Comparison of ENCODE assay signal across 26 mouse cellular contexts in the genomic region with DNA sequence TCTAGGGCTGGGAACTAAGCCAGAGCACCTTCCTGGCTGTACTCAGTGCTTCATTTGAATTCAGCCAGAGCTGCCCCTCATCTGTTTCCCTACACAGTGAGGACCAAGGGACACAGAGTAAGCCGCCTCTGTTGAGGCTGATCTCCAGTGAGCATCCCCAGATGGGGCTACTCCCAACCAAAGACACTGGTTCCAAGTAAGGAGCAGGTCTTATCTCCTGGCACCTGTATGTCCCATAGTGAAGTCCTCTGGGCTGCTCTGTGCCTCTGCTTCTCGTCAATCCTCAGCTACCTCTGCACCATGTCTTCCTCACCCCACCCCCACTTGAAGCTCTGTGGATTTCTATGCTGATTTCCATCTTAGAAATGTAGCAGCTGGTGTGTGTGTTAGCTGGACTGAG. TPM values are rescaled to one million over a fixed set of nuclear protein-coding genes. Genes with fewer than 3 reads are reported as not detected.
DNase-seq lines count a peak whose midpoint lies in the region; ATAC-seq lines count a peak whose summit lies in the region.
"Had no signal": no experiment of that assay in that cellular context is flagged by ENCODE, and none has a peak within 500 bp of the region (broad histone marks: within the 10 kb centered on the region; RNA-seq: fewer than 3 reads in every experiment).

No protein-coding gene starts in this region.

- 0 out of 2 replicates have a peak overlapping the region, but pooled peaks have one; percentile 8 for H3K27ac ChIP-seq in heart, embryonic 13.5 days (replicated peaks)
- H3K27ac ChIP-seq in heart, embryonic 12.5 days (ENCODE audit: poor library complexity, severe bottlenecking) = no peak overlapping the region
- peak overlapping the region; percentile 97 for H3K27ac ChIP-seq in liver, embryonic 13.5 days
- H3K27ac ChIP-seq in intestine, embryonic 15.5 days = no peak overlapping the region
- H3K27ac ChIP-seq: embryonic facial prominence, embryonic 15.5 days; forebrain, embryonic 12.5 days; gastrocnemius, adult 2 months; hindbrain, embryonic 14.5 days; limb, embryonic 15.5 days; midbrain, embryonic 10.5 days had no signal

- no peaks in the 10 kb centered on the region for H3K36me3 ChIP-seq in heart, embryonic 13.5 days
- no peaks in the 10 kb centered on the region for H3K36me3 ChIP-seq in heart, embryonic 12.5 days
- H3K36me3 ChIP-seq in liver, embryonic 13.5 days = no peaks in the 10 kb centered on the region
- H3K36me3 ChIP-seq in intestine, embryonic 15.5 days = no peaks in the 10 kb centered on the region
- H3K36me3 ChIP-seq: embryonic facial prominence, embryonic 15.5 days; forebrain, embryonic 12.5 days; limb, embryonic 15.5 days; midbrain, embryonic 10.5 days had no signal

- WGBS in heart, embryonic 13.5 days = 36% methylated on average over 2 of the region's 2 CpGs
- 37% methylated on average over 2 of the region's 2 CpGs for WGBS in heart, embryonic 12.5 days
- 15% methylated on average over 2 of the region's 2 CpGs for WGBS in liver, embryonic 13.5 days (ENCODE audit: insufficient replicate concordance)
- 65% methylated on average over 2 of the region's 2 CpGs for WGBS in intestine, embryonic 15.5 days

- no peak overlapping the region for H3K9ac ChIP-seq in heart, embryonic 13.5 days
- H3K9ac ChIP-seq in heart, embryonic 12.5 days = no peak overlapping the region
- H3K9ac ChIP-seq in liver, embryonic 13.5 days = peak overlapping the region; percentile 75
- H3K9ac ChIP-seq in intestine, embryonic 15.5 days = no peak overlapping the region
- H3K9ac ChIP-seq: embryonic facial prominence, embryonic 15.5 days; forebrain, embryonic 12.5 days; hindbrain, embryonic 14.5 days; limb, embryonic 15.5 days had no signal

- ATAC-seq in heart, embryonic 13.5 days (ENCODE audit: extremely low read depth, insufficient number of reproducible peaks, low FRiP score, low TSS enrichment) = no peak
- no peak for ATAC-seq in heart, embryonic 12.5 days (ENCODE audit: insufficient number of reproducible peaks, low FRiP score)
- peak; percentile 83 for ATAC-seq in liver, embryonic 13.5 days (ENCODE audit: low read depth)
- ATAC-seq in intestine, embryonic 15.5 days = no peak
- ATAC-seq: CD4-positive, CD25-positive, alpha-beta regulatory T cell, adult 4 months; intestine, embryonic 16.5 days; Patski had no signal

- H3K4me1 ChIP-seq in heart, embryonic 13.5 days = peaks cover 32% of the 10 kb centered on the region
- peaks cover 23% of the 10 kb centered on the region for H3K4me1 ChIP-seq in heart, embryonic 12.5 days (replicated peaks)
- peaks cover 90% of the 10 kb centered on the region for H3K4me1 ChIP-seq in liver, embryonic 13.5 days (replicated peaks)
- H3K4me1 ChIP-seq in intestine, embryonic 15.5 days (replicated peaks) = no peaks in the 10 kb centered on the region

- DNase-seq in c-Kit-positive CD71-positive TER-119-positive erythroid progenitor cells, embryonic 14.5 days (ENCODE audit: low spot score) = peak; percentile 81
- DNase-seq in liver, embryonic 13.5 days = peak; percentile 72
- DNase-seq in spleen, postnatal 36 days (ENCODE audit: low spot score in 2 of 2) = peak; percentile 28 to 59
- no peak for DNase-seq in lung, postnatal 10 days
- no peak for DNase-seq in embryo, embryonic 10 days (ENCODE audit: low spot score)
- DNase-seq: adrenal gland, adult 8-10 months; cerebellum, adult 11-12 months; cerebellum, postnatal 25 days; gastrocnemius, adult 2 months; heart, postnatal 36 days; layer of hippocampus, postnatal 36 days; retina, postnatal 1 day; right cerebral cortex, postnatal 4 days; thymus, postnatal 36 days had no signal

- no peak overlapping the region for H3K4me2 ChIP-seq in heart, embryonic 13.5 days
- no peak overlapping the region for H3K4me2 ChIP-seq in heart, embryonic 12.5 days
- peak overlapping the region; percentile 60 for H3K4me2 ChIP-seq in liver, embryonic 13.5 days
- H3K4me2 ChIP-seq in intestine, embryonic 15.5 days (replicated peaks) = no peak overlapping the region
- H3K4me2 ChIP-seq: embryonic facial prominence, embryonic 15.5 days; forebrain, embryonic 12.5 days; heart, embryonic 11.5 days; hindbrain, embryonic 14.5 days; limb, embryonic 15.5 days had no signal

- no peak overlapping the region for H3K4me3 ChIP-seq in heart, embryonic 13.5 days
- no peak overlapping the region for H3K4me3 ChIP-seq in heart, embryonic 12.5 days
- peak overlapping the region; percentile 16 for H3K4me3 ChIP-seq in liver, embryonic 13.5 days (replicated peaks)
- no peak overlapping the region for H3K4me3 ChIP-seq in intestine, embryonic 15.5 days (replicated peaks)
- H3K4me3 ChIP-seq: embryonic facial prominence, embryonic 15.5 days; forebrain, embryonic 12.5 days; gastrocnemius, adult 2 months; limb, embryonic 15.5 days; midbrain, embryonic 10.5 days had no signal

- no peaks in the 10 kb centered on the region for H3K27me3 ChIP-seq in heart, embryonic 13.5 days (replicated peaks)
- H3K27me3 ChIP-seq in heart, embryonic 12.5 days (replicated peaks) = no peaks in the 10 kb centered on the region
- H3K27me3 ChIP-seq in liver, embryonic 13.5 days = no peaks in the 10 kb centered on the region
- no peaks in the 10 kb centered on the region for H3K27me3 ChIP-seq in intestine, embryonic 15.5 days (replicated peaks)
- H3K27me3 ChIP-seq: embryonic facial prominence, embryonic 15.5 days; forebrain, embryonic 12.5 days; limb, embryonic 15.5 days; Patski had no signal

- no peaks in the 10 kb centered on the region for H3K9me3 ChIP-seq in heart, embryonic 13.5 days
- H3K9me3 ChIP-seq in heart, embryonic 12.5 days (replicated peaks) = no peaks in the 10 kb centered on the region
- H3K9me3 ChIP-seq in liver, embryonic 13.5 days (replicated peaks) = no peaks in the 10 kb centered on the region
- H3K9me3 ChIP-seq in intestine, embryonic 15.5 days = no peaks in the 10 kb centered on the region
- H3K9me3 ChIP-seq: embryonic facial prominence, embryonic 15.5 days; forebrain, embryonic 12.5 days; limb, embryonic 15.5 days; midbrain, embryonic 10.5 days had no signal

RNA-seq across cellular contexts. Expression of a gene that starts 4.3 kb away (rescaled TPM):
- 1,623 and 1,726 TPM in 2 replicates for polyA plus RNA-seq in heart, embryonic 13.5 days (2015; fragmentation: Nextera tagmentation; extraction: Ambion mirVana)
- polyA plus RNA-seq in heart, embryonic 12.5 days (2016; fragmentation: Nextera tagmentation; extraction: Ambion mirVana) = 1,616 and 1,670 TPM in 2 replicates
- polyA plus RNA-seq in liver, embryonic 13.5 days (2015; fragmentation: Nextera tagmentation; extraction: Ambion mirVana) = 2,174 and 2,523 TPM in 2 replicates
- 1,771 and 1,977 TPM in 2 replicates for polyA plus RNA-seq in intestine, embryonic 15.5 days (2015; fragmentation: Nextera tagmentation; extraction: Ambion mirVana)

RNA-seq across cellular contexts. Expression of a gene that starts 32.9 kb away (rescaled TPM):
- polyA plus RNA-seq in heart, embryonic 13.5 days (2015; fragmentation: Nextera tagmentation; extraction: Ambion mirVana) = 22.0 and 23.9 TPM in 2 replicates
- 30.7 and 32.3 TPM in 2 replicates for polyA plus RNA-seq in heart, embryonic 12.5 days (2016; fragmentation: Nextera tagmentation; extraction: Ambion mirVana)
- 25.1 and 29.7 TPM in 2 replicates for polyA plus RNA-seq in liver, embryonic 13.5 days (2015; fragmentation: Nextera tagmentation; extraction: Ambion mirVana)
- polyA plus RNA-seq in intestine, embryonic 15.5 days (2015; fragmentation: Nextera tagmentation; extraction: Ambion mirVana) = 31.5 and 31.7 TPM in 2 replicates

Comparison
In these comparisons a context has a peak if more than half of its experiments do, and no peak if none do; other contexts are left out.
1. H3K27ac ChIP-seq: peak in heart, embryonic 13.5 days (single experiment) and liver, embryonic 13.5 days (single experiment); none in heart, embryonic 12.5 days (single experiment) and intestine, embryonic 15.5 days (single experiment).
2. DNase-seq: peak in c-Kit-positive CD71-positive TER-119-positive erythroid progenitor cells, embryonic 14.5 days (single experiment), liver, embryonic 13.5 days (single experiment) and spleen, postnatal 36 days (2 of 2); none in lung, postnatal 10 days (single experiment) and embryo, embryonic 10 days (single experiment).